Mouse (Mus musculus) midbrain, postnatal 0 days (tissue): ENCODE results near the gene Tnnc2. TPM values are rescaled to one million over a fixed set of nuclear protein-coding genes. Genes with fewer than 3 reads are reported as not detected.
A peak's percentile ranks its signal among the peaks of the same experiment; 100 is the strongest.
"Not testable (repeated sequence)": the region's sequence is repeated elsewhere in the genome, so short reads cannot be mapped to it uniquely, and the experiment has no call there.

Source experiments
- ATAC-seq: fragments of 200-750 bp; cut with Nextera tagmentation; 2 replicates; pipeline ENCODE4 v1.8.0; 2017; ENCODE audit warnings: moderate number of reproducible peaks, mild to moderate bottlenecking, moderate TSS enrichment, moderate library complexity; ENCODE audit not compliant: low FRiP score
- DNase-seq: peaks from one replicate; pipeline ENCODE4 v3.0.0-alpha.2; 2015; ENCODE audit warnings: low spot score
- H3K27ac ChIP-seq: fragments of 300-500 bp; sonication (generic); 2 replicates; pipeline ENCODE4 v1.5.1; 2014; ENCODE audit warnings: low read depth, mild to moderate bottlenecking, low read length, mixed read lengths
- H3K27me3 ChIP-seq: fragments of 300-500 bp; sonication (generic); 2 replicates; pipeline ENCODE4 v1.6.1; 2014; ENCODE audit warnings: low read length, control low read depth, mixed read lengths; ENCODE audit not compliant: insufficient read depth
- H3K36me3 ChIP-seq: fragments of 300-500 bp; sonication (generic); 2 replicates; pipeline ENCODE4 v1.6.1; 2014; ENCODE audit warnings: low read length, control low read depth, mixed read lengths; ENCODE audit not compliant: insufficient read depth
- H3K4me1 ChIP-seq: fragments of 300-500 bp; sonication (generic); 2 replicates; pipeline ENCODE4 v1.6.1; 2014; ENCODE audit warnings: mild to moderate bottlenecking, control low read depth, antibody characterized with exemption, low read length, mixed read lengths; ENCODE audit not compliant: insufficient read depth
- H3K4me2 ChIP-seq: fragments of 300-500 bp; sonication (generic); 2 replicates; pipeline ENCODE4 v1.6.1; 2014; ENCODE audit warnings: low read depth, mild to moderate bottlenecking, low read length, mixed read lengths; ENCODE audit not compliant: poor library complexity, severe bottlenecking
- H3K4me3 ChIP-seq: fragments of 300-500 bp; sonication (generic); 2 replicates; pipeline ENCODE4 v1.5.1; 2014; ENCODE audit warnings: low read depth, mild to moderate bottlenecking, low read length, moderate library complexity
- H3K9ac ChIP-seq: fragments of 300-500 bp; sonication (generic); replicated peaks from 2 replicates; pipeline ENCODE4 v1.6.1; 2014; ENCODE audit warnings: mild to moderate bottlenecking, low read length, moderate library complexity, mixed read lengths; ENCODE audit not compliant: poor library complexity, severe bottlenecking
- H3K9me3 ChIP-seq: fragments of 300-500 bp; sonication (generic); 2 replicates; pipeline ENCODE4 v1.6.1; 2016; ENCODE audit warnings: low read length, control low read depth
- CTCF ChIP-seq: IDR thresholded peaks from 2 replicates; pipeline ENCODE4 v1.5.1; 2016; ENCODE audit warnings: antibody characterized with exemption, mild to moderate bottlenecking
- WGBS: fragments of 180-500 bp; shearing (Covaris S2); extraction: QIAGEN DNeasy Blood & Tissue Kit; methylation state at CpG from one replicate; pipeline ENCODE4 v1.1.7; 2014; 5-methylcytosine and 5-hydroxymethylcytosine counted together
- polyA plus RNA-seq: library from polyadenylated mRNA; unstranded; fragments of >200 nt; fragmentation: Nextera tagmentation; extraction: Ambion mirVana; gene quantifications from 2 replicates; pipeline ENCODE4 v1.2.1, GENCODE M21; 2015
- total RNA-seq: library from RNA; depleted of rRNA; stranded (reverse); fragments of >200 nt; gene quantifications from 2 replicates; pipeline ENCODE4 v1.2.3, GENCODE M21; 2014

Tnnc2 gene
- total and polyA plus RNA-seq, 2 experiments from 2014 or later: 0.62 TPM; not detected in 1

- peak overlapping the region; percentile 73 for H3K4me3 ChIP-seq
- ATAC-seq: no peak
- WGBS: 93% methylated on average over 16 of the region's 16 CpGs
These were observed 23.6 kb upstream of the Tnnc2 start for GRCm38 (mm10) chr2:164803201-164803920.

DNA sequence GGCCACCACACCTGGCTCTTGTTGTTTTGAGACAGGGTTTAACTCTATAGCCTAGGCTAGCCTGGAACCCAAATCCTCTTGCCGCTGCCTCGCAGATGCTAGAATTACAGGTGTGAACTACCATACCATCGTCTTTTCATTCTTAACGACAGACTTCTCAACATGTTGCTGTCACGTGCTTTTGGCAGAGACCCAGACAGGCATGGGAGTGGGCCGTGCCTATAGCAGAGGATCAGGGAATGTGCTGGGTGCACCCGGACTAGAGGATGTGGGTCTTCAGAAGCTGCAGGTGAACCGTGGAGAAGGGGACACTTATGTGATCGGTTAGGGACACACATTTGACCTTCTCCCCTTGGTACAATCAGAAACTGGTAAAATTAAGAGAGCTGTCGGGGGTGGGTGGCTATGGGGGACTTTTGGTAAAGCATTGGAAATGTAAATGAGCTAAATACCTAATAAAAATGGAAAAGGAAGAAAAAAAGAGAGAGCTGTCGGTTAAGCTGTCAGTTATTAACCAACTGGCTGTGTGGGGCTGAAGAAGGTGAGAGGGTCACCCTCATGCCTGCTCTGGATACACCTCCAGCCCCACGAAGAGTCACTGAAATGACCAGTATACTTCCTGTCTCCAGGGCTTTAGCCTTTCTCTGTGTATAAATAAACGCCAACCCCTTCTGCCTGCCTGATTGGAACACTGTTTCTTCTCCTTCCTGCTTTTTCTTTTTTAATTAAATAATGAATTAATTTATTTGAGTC lies 20.7 kb upstream of the Tnnc2 start:
- Histone ChIP-seq H3K9ac (no peak overlapping the region), H3K4me2 (no peak overlapping the region), H3K4me1 (no peaks in the 10 kb centered on the region), H3K36me3 (peaks cover 15% of the 10 kb centered on the region; the same call in 1 of the 2 replicates), H3K4me3 (no peak overlapping the region), H3K27ac (no peak overlapping the region), H3K9me3 (no peaks in the 10 kb centered on the region), H3K27me3 (no peaks in the 10 kb centered on the region)
- no peak for DNase-seq
- no peak for TF ChIP-seq CTCF
- WGBS: 94% methylated on average over 13 of the region's 13 CpGs
- ATAC-seq: no peak

More at GRCm38 (mm10) chr2:164803201-164803920, 23.6 kb upstream of the Tnnc2 start:
- DNase-seq: no peak
- no peak for TF ChIP-seq CTCF
- H3K36me3 ChIP-seq: peaks cover 5% of the 10 kb centered on the region; the same call in 1 of the 2 replicates
- no peaks in the 10 kb centered on the region for H3K27me3 ChIP-seq
- H3K27ac ChIP-seq: no peak overlapping the region
- H3K4me1 ChIP-seq: no peaks in the 10 kb centered on the region
- peak overlapping the region; percentile 63; the same call in 1 of the 2 replicates for H3K9ac ChIP-seq
- no peaks in the 10 kb centered on the region for H3K9me3 ChIP-seq
- H3K4me2 ChIP-seq: peak overlapping the region; percentile 63

DNA sequence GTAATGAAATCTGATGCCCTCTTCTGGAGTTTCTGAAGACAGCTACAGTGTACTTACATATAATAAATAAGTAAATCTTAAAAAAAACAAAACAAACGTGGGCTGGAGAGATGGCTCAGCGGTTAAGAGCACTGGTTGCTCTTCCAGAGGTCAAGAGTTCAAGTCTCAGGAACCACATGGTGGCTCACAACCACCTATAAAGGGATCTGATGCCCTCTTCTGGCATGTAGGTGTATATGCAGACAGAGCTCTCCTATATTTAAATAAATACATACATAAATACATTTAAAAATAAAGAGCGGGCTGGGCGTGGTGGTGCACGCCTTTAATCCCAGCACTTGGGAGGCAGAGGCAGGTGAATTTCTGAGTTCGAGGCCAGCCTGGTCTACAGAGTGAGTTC lies 18.8 kb upstream of the Tnnc2 start:
- ATAC-seq, H3K4me1 ChIP-seq, H3K9me3 ChIP-seq, H3K27ac ChIP-seq, H3K4me3 ChIP-seq, DNase-seq, H3K4me2 ChIP-seq, H3K9ac ChIP-seq, H3K27me3 ChIP-seq: not testable (repeated sequence)
- TF ChIP-seq CTCF: peak; percentile 55
- H3K36me3 ChIP-seq: peaks cover 23% of the 10 kb centered on the region; the same call in 1 of the 2 replicates
- 84% methylated on average over 6 of the region's 6 CpGs for WGBS

DNA sequence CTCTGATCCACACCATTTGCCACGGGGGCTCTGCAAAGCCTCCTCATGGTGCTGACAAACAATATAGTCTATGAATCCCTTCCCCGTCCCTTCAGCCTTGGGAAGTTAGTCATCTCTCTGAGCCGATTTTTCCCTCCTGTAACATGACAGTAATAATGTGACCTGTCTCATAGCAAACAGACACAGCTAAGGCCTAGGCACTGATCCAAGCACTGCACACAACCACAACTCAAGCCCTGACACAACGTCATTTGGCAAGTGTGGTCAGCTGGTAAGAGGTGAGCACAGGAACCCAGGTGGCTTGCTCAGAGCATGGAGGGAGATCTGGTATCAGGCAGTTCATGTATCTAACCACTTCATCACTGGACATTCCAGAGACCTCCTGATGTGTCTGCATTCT lies 16.1 kb upstream of the Tnnc2 start:
- TF ChIP-seq CTCF: no peak
- 88% methylated on average over 4 of the region's 4 CpGs for WGBS
- Histone ChIP-seq H3K27me3 (no peaks in the 10 kb centered on the region), H3K9ac (no peak overlapping the region), H3K36me3 (peaks cover 38% of the 10 kb centered on the region; the same call in 1 of the 2 replicates), H3K9me3 (no peaks in the 10 kb centered on the region), H3K4me3 (no peak overlapping the region), H3K27ac (no peak overlapping the region), H3K4me2 (no peak overlapping the region), H3K4me1 (no peaks in the 10 kb centered on the region)
- DNase-seq (no peak), ATAC-seq (no peak)

DNA sequence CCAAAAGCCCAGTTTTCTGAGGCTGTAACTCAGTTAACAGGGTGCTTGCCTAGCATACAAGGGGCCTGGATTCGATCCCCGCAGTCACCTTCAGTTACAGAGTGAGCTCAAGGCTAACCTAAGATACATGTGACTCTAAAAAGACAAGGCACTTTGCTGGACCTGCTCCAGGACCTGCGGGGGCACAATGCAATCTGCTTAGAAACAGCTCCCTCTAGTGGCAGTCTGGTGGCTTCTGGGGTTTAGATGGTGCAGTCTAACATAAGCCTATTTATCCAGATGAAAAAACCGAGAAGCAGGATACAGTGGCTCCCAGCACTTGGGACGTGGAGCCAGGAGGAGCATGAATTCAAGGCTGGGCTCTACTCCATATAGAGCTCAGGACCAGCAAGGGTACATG lies 14.5 kb upstream of the Tnnc2 start:
- Histone ChIP-seq H3K36me3 (peaks cover 40% of the 10 kb centered on the region; the same call in 1 of the 2 replicates), H3K9me3 (no peaks in the 10 kb centered on the region), H3K4me1 (no peaks in the 10 kb centered on the region), H3K4me3 (no peak overlapping the region), H3K4me2 (no peak overlapping the region), H3K27ac (no peak overlapping the region), H3K27me3 (no peaks in the 10 kb centered on the region), H3K9ac (no peak overlapping the region)
- DNase-seq: peak; percentile 95
- ATAC-seq: no peak
- WGBS: 27% methylated on average over 5 of the region's 5 CpGs
- TF ChIP-seq CTCF: peak; percentile 88

DNA sequence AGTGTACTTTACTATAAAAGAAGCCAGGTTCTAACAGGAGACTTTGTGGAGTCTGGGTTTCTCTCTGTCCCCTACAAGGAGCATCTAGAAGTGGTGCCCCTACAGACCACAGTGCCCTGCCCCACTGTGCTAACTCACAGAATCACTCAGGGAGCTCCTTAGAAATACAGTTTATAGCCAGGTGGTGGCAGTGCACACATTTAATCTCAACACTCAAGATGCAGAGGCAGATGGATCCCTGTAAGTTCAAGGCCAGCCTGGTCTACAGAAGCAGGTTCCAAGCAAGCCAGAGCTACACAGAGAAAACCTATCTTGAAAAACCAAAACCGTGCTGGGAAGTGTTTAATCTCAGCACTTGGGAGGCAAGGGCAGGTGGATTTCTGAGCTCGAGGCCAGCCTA lies 14.0 kb upstream of the Tnnc2 start:
- Histone ChIP-seq H3K9me3 (no peaks in the 10 kb centered on the region), H3K4me3 (no peak overlapping the region), H3K27ac (no peak overlapping the region), H3K9ac (no peak overlapping the region), H3K36me3 (peaks cover 40% of the 10 kb centered on the region; the same call in 1 of the 2 replicates), H3K27me3 (no peaks in the 10 kb centered on the region), H3K4me1 (no peaks in the 10 kb centered on the region), H3K4me2 (no peak overlapping the region)
- 96% methylated on average over 2 of the region's 2 CpGs for WGBS
- ATAC-seq (no peak), DNase-seq (peak; percentile 36)
- peak; percentile 46 for TF ChIP-seq CTCF
